Mouse (Mus musculus) layer of hippocampus, postnatal 25 days (tissue): ENCODE measurements around the gene Olfr1120. TPM values are rescaled to one million over a fixed set of nuclear protein-coding genes. Genes with fewer than 3 reads are reported as not detected.
"Not testable (repeated sequence)": the region's sequence is repeated elsewhere in the genome, so short reads cannot be mapped to it uniquely, and the experiment has no call there.

Source experiments
- DNase-seq, 2 experiments: peaks; one replicate each; pipeline ENCODE4 v3.0.0; 2022; ENCODE audit warnings: mixed read lengths in 2 of 2, low spot score in 1 of 2; ENCODE audit errors: extremely low spot score in 1 of 2
- total RNA-seq, 2 experiments: library from RNA; stranded (reverse); gene quantifications; 2 replicates each; pipeline ENCODE4 v1.2.3; 2021

The Olfr1120 gene
- total RNA-seq: not detected

DNA sequence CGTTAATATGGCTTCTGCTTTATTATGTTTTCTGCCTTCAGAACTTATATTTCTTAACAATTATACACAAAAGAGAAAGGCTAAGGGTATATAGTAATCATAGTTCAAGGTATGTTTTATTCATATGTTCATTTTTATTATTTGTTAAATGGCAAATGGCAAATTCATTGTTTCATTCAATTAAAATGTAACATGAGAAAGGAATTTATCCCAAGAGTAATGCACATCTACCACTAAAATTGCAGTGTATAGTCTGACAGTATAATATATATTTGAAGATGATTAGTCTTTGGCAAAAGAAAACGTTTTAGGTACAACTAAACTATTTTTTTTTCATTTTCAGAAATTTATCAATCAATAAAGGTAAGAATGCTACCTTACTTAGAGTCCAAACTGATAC, at the start of gene Olfr1120:
Olfr1120 (plus strand) TSS at position 301 of the 400 bp plus-strand sequence.
- no peak for DNase-seq

DNA sequence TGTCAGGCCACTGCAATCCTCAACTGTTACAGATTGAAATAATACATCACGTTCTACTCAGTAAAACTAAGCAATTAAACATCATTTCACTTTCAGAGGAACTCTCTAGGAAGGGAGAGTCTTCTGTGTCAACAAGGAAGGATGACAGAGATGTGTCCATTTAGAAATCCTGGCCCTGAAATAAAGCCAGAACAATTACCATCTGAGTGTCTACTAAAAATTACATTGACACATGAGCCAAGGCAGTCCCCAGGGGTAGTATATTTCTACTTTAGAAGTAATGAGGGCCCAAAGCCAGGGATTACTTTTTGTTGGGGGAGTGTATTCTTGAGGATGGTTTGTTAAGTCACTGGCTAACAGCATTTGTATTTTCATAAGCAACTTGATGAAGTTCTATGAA, 47.3 kb upstream of the Olfr1120 start, which contains the start of gene Olfr1118:
Olfr1118 (plus strand) TSS at position 301 of the 400 bp plus-strand sequence.
- no peak for DNase-seq

DNA sequence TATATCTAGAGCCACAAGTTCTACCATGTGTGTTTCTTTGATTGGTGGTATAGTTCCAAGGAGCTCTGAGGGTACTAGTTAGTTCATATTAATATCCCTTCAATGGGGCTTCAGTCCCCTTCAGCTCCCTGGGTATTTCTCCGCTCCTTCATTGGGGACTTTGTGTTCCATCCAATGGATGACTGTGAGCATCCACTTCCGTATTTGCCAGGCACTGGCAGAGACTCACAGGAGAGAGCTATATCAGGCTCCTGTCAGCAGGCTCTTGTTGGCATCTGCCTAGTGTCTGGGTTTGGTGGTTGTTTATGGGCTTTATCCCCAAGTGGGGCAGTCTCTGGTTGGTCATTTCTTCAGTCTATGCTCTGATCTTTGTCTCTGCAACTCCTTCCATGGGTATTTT, 5.5 kb downstream of the Olfr1120 start:
- DNase-seq: not testable (repeated sequence)

DNA sequence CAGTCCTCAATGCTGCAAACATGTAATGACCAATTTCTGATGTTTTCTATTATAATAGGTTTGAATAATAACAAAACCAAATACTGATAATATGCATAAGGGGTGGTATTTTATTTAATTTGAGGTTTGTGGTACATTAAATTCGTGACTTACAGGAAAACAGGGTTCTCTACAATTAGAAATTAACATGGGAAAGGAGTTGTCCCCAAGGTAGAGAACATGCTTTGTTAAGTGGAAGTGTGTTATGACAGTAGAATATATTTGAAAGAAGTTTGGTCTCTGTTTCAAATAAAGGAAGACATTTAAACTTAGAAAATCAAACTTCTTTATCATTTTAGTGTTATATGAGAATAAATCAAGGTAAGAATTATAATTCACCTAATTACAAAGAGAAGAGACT, 15.0 kb downstream of the Olfr1120 start, which contains the start of gene Olfr1121:
Olfr1121 (plus strand) TSS at position 301 of the 400 bp plus-strand sequence.
- no peak for DNase-seq

DNA sequence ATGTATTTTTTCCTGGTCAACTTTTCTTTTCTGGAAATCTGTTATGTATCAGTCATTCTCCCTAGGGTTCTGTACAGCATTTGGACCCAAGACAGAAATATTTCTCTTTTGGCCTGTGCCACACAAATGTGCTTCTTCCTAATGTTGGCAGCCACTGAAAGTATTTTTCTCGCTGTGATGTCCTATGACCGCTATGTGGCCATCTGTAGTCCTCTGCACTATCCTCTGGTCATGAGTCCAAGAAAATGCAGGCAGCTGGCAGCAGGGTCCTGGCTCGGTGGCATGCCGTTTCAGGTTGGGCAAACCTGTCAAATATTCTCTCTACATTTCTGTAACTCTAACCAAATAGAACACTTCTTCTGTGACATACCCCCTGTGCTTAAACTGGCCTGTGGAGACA, 17.1 kb downstream of the Olfr1120 start:
- DNase-seq: no peak

DNA sequence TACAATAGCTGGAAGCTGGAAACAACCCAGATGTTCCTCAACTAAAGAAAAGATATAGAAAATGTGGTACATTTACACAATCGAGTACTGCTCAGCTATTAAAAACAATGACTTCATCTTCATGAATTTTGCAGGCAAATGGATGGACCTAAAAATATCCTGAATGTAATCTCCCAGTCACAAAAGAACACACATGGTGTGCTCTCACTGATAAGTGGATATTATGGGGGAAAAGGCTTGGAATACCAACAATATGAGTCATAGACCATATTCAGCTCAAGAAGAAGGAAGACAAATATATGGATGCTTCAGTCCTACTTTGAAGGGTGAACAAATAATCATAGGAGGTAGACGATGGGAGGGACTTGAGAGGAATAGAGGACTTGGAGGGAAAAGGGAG, 29.3 kb downstream of the Olfr1120 start:
- no peak for DNase-seq

DNA sequence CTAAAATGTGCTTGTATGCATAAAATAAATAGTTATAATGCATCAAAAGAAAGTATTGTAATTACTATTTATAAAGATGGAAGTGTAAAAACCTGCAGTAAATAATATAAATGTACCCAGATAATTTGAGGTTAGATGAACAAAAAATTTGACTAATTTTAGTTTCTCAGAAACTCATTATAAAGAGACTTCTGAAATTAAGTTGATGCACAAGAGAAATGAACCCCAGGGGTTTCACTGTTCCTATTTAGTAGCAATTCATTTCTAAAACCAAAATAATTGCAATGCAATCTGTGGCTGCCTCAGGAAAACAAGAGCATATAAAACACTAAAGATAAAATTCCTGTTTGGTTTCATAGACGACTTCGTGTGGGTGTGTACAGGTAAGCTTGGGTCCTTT, 30.9 kb downstream of the Olfr1120 start, which contains the start of gene Olfr1122:
Olfr1122 (plus strand) TSS at position 301 of the 400 bp plus-strand sequence.
- DNase-seq: no peak

DNA sequence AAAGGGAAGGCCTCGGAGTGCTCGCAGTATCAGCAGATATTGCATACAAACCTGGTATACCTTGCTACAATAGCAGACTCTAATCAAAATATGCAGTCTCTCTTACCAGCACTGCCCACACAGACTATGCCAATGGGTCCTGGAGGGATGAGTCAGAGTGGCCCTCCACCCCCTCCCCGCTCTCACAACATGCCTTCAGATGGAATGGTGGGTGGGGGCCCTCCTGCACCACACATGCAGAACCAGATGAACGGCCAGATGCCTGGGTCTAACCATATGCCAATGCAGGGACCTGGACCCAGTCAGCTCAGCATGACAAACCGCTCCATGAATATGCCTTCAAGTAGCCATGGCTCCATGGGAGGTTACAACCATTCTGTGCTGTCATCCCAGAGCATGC, 39.0 kb downstream of the Olfr1120 start:
- DNase-seq: not testable (repeated sequence)

DNA sequence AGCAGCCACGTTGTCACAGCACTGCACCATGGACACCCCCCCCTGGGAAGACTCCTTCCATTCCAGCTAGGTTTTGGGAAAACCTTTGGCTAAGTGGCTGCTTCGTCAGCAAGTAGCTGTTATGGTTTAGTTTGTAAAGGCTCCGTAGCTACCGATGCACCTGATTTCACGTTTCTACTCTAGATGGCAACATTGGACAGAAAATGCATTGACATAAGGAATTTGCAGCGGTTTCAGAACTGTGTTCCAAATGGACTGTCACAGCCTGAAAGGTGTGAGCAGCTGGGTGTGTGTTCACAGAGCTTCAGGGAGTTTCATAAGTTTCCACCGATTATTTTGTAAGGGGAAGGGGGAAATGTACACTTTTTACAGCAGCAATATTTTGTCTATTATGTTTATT, 40.1 kb downstream of the Olfr1120 start:
- not testable (repeated sequence) for DNase-seq

Other genes with a start within 250 kb of the Olfr1120 start
- not detected for gene Olfr259, start 240.2 kb upstream of the Olfr1120 start, total RNA-seq
- not detected for gene Olfr1110, start 214.5 kb upstream of the Olfr1120 start, total RNA-seq
- gene Olfr1111, start 202.2 kb upstream of the Olfr1120 start, total RNA-seq: not detected
- gene Olfr1112, start 167.0 kb upstream of the Olfr1120 start, total RNA-seq: not detected
- not detected for gene Olfr1113, start 145.8 kb upstream of the Olfr1120 start, total RNA-seq
- gene Olfr1115, start 106.8 kb upstream of the Olfr1120 start, total RNA-seq: not detected
- not detected for gene Olfr1116, start 87.3 kb upstream of the Olfr1120 start, total RNA-seq
- not detected for gene Olfr1118, start 47.2 kb upstream of the Olfr1120 start, total RNA-seq
- gene Olfr1121, start 15.1 kb downstream of the Olfr1120 start, total RNA-seq: not detected
- not detected for gene Olfr1122, start 31.0 kb downstream of the Olfr1120 start, total RNA-seq
- not detected for gene Olfr1123, start 61.8 kb downstream of the Olfr1120 start, total RNA-seq
- not detected for gene Olfr1124, start 75.5 kb downstream of the Olfr1120 start, total RNA-seq
- gene Olfr1126, start 99.1 kb downstream of the Olfr1120 start, total RNA-seq: not detected
- not detected for gene Pramel7, start 142.3 kb downstream of the Olfr1120 start, total RNA-seq
- not detected for gene Pramel6, start 151.8 kb downstream of the Olfr1120 start, total RNA-seq
- not detected for gene Olfr153, start 177.0 kb downstream of the Olfr1120 start, total RNA-seq
- not detected for gene Olfr1128, start 190.7 kb downstream of the Olfr1120 start, total RNA-seq
- not detected for gene Olfr1129, start 219.1 kb downstream of the Olfr1120 start, total RNA-seq